Mouse (Mus musculus) cerebellum, adult 8-10 months (tissue): Measurements from ENCODE around the gene Olfr143.

ENCODE experiments used
- DNase-seq: peaks from one replicate; pipeline ENCODE4 v3.0.0; 2022

Olfr143 gene

GRCm38 (mm10) chr9:38252474-38252873, at the start of gene Olfr143:
Gene Olfr143, plus strand, starts transcription at chr9:38252774.
- DNase-seq, result no peak

GRCm38 (mm10) chr9:38208065-38208464, 44.5 kb upstream of the Olfr143 start, which contains the start of gene Olfr893:
Gene Olfr893, plus strand, starts transcription at chr9:38208365.
- no peak for DNase-seq

- DNase-seq, result no peak
Measured at GRCm38 (mm10) chr9:38217755-38218154, 34.8 kb upstream of the Olfr143 start, which contains the start of gene Olfr894. Gene Olfr894, plus strand, starts transcription at chr9:38218055.

GRCm38 (mm10) chr9:38267551-38267950, 15.0 kb downstream of the Olfr143 start, which contains the start of gene Olfr895:
Gene Olfr895, plus strand, starts transcription at chr9:38267851.
- DNase-seq, result no peak

GRCm38 (mm10) chr9:38290807-38291206, 38.2 kb downstream of the Olfr143 start, which contains the start of gene Olfr896-ps1:
Gene Olfr896-ps1, plus strand, starts transcription at chr9:38291107.
- DNase-seq, result no peak
